Mouse (Mus musculus) spleen, postnatal 4 days (tissue): ENCODE results near the gene Nr1d1.
A peak's percentile ranks its signal among the peaks of the same experiment; 100 is the strongest.

Source experiments
- DNase-seq, 2 experiments: peaks; one replicate each; pipeline ENCODE4 v3.0.0; 2022; ENCODE audit warnings: low spot score in 2 of 2

Nr1d1 gene

DNA sequence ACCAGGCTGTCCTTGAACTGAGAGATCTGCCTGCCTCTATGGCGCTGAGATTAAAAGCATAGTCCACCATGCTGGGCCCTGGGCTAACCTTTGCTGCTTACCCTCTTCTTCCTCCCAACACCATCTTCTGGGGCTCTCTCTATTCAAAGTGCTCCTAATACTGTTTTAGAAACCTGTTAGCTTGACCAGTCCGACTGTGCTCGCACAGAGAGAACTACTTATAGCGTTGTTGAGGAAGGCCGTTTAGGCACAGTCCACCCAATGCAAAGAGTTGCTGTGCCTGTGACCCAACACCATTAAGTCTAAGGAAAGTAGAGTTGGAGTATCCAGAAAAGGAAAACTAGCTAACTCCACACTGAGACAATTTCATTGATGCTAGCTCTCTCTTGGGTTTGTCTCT is 13.0 kb upstream of the Nr1d1 start:
- no peak for DNase-seq

DNA sequence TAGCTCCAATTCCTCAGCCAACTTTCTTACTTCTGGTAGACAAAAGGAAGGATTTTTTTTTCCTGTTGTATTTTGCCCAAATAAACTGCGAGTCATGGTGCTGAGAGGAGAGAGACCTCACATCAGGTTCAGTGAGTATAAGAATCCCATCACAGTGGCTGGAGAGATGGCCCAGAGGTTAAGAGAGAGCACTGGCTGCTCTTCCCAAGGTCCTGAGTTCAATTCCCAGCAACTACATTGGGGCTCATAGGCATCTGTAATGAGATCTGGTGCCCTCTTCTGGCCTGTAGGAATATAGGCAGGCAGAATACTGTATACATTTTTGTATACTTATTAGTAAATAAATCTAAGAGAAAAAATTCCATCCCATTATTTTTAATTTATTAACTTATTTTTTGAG is 12.6 kb upstream of the Nr1d1 start:
- DNase-seq: no peak

GRCm38 (mm10) chr11:98787229-98787628 is 12.1 kb upstream of the Nr1d1 start:
- DNase-seq: no peak

DNA sequence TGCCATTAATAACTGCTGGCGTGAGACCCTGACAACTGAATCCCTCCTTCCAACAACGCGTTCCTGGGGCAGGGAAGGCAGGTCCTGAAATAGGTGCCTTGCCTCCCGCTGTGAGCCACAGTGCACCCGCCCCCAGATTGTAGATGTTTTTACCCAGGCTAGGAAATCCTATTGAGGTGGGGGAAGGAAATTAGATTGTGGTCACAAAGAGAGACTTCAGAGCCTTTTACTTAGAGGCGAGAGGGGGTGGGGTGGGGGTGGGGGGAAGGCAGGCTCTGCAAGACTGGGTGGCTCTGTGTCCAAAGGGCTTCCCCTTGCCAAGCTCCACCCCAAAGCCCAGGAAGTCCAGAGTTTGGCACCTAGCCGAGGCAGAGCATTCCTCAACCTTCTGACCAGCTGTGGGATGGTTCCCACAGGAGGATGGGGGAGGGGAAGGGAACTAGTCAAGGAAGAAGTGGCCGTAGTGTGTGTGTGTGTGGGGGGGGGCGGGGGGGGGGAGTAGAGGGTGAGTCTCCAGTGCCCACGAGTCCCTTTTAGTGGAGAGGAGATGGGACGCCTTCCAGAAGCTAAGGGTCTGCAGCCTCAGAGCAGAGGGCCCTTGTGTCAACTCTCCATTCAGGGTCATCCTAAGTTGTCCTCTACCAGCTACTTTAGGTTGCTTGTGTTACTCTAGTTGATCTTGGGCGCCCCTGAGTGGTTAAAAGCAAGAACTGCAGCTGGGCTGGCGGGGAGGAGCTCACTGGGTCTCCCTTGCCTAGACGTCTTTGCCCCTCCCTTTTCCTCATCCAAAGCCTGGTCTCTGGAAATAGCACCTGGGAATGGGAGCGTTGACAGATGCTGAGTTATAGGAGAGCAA is 11.5 kb upstream of the Nr1d1 start:
- DNase-seq: peak; percentile 92 to 96

DNA sequence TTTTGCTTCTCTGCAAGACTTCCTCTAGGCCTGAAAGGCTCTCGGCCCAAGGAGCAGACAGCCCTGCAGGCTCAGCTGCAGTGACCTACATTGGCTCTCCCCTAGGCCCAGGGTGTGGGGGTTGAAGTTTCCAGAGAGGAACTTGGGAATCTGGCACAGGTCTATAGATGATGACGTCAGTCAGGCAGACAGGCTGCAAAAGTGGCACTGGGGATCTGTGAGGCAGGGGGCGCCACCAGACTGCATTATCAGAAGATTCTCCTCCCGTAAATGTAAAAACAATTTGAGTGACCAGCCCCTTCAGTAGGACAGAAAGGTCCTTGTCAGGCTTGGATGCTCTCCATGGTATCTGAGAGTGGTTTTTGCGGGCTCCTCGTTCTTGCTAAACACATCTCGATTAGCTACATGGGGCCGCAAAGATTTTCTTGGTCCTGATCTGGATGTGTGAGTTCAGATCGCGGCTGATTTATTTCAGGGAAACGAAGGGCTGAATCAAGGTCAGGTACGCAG is 10.7 kb upstream of the Nr1d1 start:
- DNase-seq: peak in 1 of 2 experiments; percentile 76

DNA sequence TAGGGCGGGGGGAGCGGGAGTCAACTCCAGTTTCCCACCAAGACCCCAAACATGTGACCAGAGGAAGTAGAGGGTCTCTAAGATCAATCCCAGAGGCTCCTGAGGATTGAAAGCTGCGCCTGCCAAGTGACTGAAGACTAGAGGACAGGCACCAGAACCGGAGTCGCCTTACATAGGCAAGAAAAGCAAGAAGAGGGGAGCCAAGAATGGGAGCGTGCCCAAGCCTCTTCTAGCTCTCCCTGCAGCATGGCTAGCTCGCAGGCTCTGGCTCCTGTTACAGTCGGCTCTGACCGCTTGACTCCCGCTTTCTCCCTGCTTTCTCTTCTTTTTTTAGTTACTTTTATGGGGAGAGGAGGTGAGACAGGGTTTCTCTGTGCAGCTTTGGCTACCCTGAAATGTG is 10.1 kb upstream of the Nr1d1 start:
- no peak for DNase-seq

DNA sequence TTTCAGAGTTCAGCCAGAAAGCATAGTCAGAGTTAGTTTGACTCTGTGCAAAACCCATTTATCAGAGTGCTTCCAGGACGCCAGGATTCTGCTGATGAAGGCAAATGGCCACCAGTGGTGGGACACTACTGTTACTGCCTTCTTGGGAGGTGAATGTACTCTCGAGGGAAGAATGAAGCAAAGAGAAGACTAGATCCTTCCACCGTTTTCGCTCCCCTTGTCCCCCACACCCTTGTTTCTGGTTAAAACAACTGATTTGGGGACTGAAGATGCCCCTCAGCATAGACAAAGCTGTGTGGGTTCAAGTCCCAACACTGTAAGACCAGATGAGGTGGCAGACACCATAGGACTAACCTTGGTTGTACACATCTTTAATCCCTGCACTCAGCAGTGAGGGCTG is 9.0 kb upstream of the Nr1d1 start:
- no peak for DNase-seq

DNA sequence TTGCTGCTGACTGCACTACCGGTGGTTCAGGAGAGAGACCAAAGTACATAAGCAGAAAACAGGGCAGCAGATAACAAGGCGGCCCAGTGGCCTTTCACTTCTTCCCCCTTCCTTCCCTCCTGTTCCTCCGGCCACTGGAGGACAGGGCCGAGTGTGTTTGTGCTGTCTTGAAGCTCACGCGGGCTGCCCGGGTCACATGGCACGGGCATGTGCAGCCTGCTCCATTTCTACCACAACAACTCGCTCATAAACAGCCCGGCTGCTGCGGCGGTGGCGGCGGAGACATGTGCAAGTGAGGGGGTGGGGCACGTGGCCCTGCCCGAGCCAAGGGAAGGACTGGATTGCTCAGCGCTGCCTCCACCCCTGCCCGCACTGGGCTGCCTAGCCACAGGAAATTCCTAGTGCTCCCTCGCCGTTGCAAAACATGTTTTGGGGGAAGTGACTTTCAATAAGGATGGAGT is 8.1 kb upstream of the Nr1d1 start:
- DNase-seq: peak; percentile 73 to 86

DNA sequence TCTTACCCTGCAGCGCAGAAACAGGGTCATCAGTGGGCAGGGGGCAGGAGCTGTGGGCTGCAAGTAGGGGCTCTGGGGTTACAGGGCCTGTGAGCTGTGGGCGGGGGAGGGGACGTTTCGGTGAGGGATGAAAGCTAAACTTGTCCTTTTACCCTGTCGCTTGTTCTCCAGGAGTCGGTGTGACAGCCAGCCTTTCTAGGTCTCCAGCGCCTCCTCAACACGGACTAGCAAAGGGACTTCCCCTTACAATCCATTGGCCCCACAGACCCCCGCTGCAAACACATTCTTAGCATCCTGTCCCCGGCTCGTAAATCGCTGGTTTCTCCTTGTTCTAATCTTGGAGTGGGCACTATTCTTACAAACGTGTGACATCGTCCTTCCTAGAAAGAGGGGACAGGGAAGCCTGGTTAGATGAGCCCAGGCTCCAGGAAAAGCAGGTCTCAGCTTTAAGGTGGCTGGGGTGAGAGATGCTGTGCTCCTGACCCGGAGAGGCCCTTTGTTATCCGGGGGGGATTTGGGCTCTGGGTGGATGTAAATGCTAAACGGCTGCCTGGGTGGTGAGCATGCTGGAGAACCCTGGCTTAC is 7.6 kb upstream of the Nr1d1 start:
- DNase-seq: peak in 1 of 2 experiments; percentile 66

DNA sequence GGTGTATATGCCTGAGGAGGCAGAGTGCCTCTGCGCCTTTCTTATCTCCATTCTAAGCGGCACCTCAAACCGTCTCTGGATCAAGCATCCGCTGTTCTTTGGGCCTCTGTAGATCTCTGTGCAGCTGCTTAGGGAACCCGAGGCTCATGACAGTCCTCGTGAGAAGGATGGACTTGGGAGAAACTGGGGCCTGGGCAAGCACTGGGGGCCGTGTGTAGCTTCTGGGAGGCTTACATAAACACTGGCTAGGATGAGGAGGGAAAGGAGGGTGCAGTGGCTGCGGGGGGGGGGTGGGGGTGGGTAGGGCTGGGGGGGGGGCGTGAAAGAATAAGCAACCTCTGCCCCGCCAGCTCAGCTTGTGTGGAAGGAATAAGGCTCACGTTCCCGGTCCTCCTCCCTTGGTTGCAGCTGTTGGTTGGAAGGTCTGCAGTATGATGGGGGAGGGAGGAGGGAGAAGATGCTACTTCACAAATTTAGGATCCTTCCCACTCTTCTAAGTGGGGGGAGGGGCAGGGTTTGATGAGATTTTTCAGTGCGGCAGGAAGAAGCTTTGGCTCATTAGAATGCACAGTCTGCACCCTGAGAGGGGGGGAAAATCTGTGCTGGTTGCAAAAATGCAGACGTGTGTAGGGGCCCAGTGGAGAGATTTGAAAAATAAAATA is 6.8 kb upstream of the Nr1d1 start:
- no peak for DNase-seq

DNA sequence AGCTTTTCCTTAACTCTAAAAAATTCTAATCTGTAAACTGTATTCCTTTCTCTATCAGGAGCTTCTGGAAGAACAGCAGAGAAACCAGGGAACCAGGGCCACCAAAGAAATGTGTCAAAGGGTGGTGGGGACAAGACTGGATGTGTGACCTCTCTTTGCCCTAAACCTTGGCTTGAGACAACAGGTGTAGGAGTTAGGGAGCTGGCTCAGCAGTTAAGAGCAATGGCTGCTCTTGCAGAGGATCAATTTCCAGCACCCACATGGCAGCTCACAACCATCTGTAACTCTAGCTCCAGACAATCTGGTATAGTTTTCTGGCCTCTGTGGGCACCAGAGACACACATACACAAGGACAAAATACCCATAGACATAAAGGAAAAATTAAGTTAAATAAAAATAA is 2.8 kb upstream of the Nr1d1 start:
- no peak for DNase-seq

- DNase-seq: no peak
Measured at GRCm38 (mm10) chr11:98776843-98777590, 1.9 kb upstream of the Nr1d1 start.

DNA sequence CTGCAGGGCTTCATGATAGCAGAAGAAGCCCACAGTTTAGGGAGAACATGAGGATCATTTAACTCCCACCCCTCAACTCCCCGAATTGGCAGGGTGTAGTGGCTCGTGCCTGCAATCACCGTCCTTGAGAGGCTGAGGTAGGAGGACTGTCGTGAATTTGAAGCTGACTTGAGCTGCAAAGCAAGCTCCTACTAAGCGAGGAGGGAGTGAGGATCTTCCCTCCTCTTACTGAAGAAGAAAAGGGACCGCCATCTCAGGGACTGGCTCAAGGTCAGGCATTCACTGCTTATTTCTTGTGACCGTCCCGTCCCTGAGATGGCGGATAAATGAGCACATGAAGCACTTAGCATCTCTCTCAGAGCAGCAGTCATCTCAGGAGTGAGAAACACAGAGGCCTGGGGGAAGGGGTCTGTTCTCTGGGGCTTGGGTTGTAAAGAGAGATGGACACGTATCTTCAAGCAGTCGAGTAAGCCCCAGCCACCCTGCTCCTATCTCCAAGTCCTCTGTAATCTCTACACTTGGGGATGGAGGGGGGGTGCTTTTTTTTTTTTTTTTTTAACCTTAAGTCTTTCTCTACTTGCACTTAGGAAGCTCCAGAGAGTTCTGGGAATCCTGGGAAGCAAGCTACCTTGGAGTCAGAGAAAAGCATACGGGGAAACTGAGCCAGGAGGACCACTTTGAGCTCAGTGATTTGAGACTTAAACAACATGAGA is 1.1 kb upstream of the Nr1d1 start:
- DNase-seq: no peak

DNA sequence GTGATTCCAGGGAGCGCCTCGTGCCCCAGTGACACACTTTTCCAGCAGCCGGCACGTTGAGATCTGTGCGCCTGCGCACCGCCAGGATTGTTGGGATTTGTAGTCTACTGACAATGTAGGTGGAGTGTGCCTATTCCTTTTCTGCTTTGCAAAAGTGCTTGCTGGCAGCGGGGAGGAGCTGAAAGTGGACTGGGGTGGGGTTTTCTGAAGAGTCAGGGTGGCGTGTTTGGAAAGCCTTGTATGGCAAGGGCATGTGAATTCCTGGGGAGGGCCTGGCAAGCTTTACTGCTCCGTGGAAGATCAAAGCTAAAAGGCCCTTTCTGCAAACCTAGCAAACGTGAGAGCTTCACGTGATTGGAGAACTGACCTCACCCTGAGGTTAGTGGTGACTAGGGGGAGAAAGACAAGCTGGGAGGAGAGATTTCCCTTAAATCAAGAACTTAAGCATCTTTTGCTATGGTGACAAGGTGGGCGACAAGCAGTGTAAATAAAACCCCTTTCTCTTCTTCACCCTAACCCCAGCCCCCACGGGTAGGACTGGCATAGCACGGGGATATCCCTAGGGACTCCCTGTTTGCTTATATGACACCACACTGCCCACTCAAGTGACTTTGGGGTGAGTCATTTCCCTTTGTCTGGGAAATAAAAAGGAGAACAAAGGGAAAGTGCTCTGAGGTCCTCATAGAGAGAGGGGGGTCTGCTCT is 367 bp upstream of the Nr1d1 start:
- DNase-seq: peak; percentile 82 to 88

DNA sequence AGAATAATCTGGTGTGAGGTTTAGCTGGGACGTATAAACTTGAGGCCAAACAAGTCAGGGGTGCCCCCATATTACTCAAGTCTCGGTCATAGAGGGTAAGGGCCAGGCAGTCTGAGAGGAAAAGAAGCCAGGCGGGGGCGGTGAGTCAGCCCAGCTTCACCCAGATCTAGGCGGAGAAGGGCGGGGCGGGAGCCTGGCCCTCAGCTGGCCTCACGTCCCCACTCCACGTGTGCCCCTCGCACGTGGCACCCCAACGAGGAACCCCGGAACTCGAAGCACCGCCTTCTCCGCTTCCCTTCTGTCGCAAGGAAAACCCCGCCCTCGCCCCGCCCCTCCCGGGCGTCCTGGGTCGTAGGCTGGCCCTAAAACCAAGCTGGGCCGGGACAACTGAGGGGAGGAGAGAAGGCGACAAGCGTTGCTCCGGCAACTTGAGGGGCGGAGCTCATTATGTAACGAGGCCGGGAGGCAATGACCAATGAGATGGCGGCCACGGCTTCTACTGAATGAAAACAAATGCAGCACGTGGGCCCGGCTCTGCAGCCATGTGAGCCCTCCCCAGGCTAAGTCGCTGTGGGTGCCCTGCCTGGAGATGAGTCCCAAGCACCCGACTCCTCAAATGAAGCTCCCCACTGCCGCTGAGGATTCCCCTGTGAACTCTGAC is 1.4 kb downstream of the Nr1d1 start:
- peak; percentile 96 for DNase-seq

- DNase-seq: peak in 1 of 2 experiments; percentile 65
Measured at GRCm38 (mm10) chr11:98772667-98773171, 2.4 kb downstream of the Nr1d1 start.

GRCm38 (mm10) chr11:98771844-98772525 is 3.1 kb downstream of the Nr1d1 start:
- DNase-seq: peak in 1 of 2 experiments; percentile 63

DNA sequence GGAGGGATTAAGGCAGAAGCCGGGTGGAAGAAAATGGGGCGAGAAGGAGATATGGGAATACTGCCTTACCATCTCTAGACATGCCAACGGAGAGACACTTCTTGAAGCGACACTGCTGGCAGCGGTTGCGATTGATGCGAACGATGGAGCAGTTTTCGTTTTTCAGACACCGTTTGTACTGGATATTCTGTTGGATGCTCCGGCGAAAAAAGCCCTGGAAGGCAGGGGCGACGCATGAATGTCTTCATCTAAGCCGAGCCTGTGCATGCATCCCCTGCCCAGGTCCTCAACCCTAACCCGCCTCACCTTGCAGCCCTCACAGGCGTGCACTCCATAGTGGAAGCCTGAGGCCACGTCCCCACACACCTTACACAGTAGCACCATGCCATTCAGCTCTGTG is 4.0 kb downstream of the Nr1d1 start:
- no peak for DNase-seq
